Mouse (Mus musculus) adrenal gland (tissue): Measurements from ENCODE around the gene Scamp2.

ENCODE experiments used
- intact Hi-C: fragments of 180-260 bp; cut with DNase I; formaldehyde crosslinking; loops from one replicate; pipeline ENCODE4 v1.15.1; 2025
- long read RNA-seq, 2 experiments: library from polyadenylated mRNA; unstranded; transcript quantifications; one replicate each; pipeline ENCODE4 v2.0.0; 2020; ENCODE audit warnings: borderline replicate concordance in 1 of 2; ENCODE audit not compliant: insufficient replicate concordance in 1 of 2

Scamp2 gene
- long read RNA-seq, experiment 1, transcript Scamp2-201 (9 exons, 2,340 nt) = major isoform, 69 of 80 reads
- long read RNA-seq, experiment 1, partial matches to known transcripts = 0 of 80 reads
- long read RNA-seq, experiment 1, other reads (novel, unspliced or antisense) = 9 of 80 reads
- long read RNA-seq, experiment 2, transcript Scamp2-201 (9 exons, 2,340 nt) = major isoform, 74 of 85 reads
- long read RNA-seq, experiment 2, partial matches to known transcripts = 1 of 85 reads
- long read RNA-seq, experiment 2, other reads (novel, unspliced or antisense) = 8 of 85 reads

- intact Hi-C loops = no loop called here
These were observed at the start of gene Scamp2 for GRCm38 (mm10) chr9:57560861-57561710. Gene Scamp2 (plus strand): TSS chr9:57560943.

GRCm38 (mm10) chr9:57517113-57517512 is 43.6 kb upstream of the Scamp2 start:
- intact Hi-C loops = loop anchor here (1.0 to 10.0 kb wide), 2 partner anchors 32 to 302 kb away; no protein-coding TSS in a partner anchor

GRCm38 (mm10) chr9:57520375-57521055 is 40.2 kb upstream of the Scamp2 start:
- intact Hi-C loops = loop anchor here (5.0 kb wide), 1 partner anchor 137 kb away; no protein-coding TSS in a partner anchor

GRCm38 (mm10) chr9:57521056-57521911 is 39.5 kb upstream of the Scamp2 start, which contains the start of gene Cox5a:
Gene Cox5a (plus strand): TSS chr9:57521274.
- intact Hi-C loops = loop anchor here (5.0 kb wide), 1 partner anchor 136 kb away; no protein-coding TSS in a partner anchor

GRCm38 (mm10) chr9:57522114-57522860 is 38.5 kb upstream of the Scamp2 start:
- intact Hi-C loops = loop anchor here (5.0 kb wide), 1 partner anchor 135 kb away; no protein-coding TSS in a partner anchor

- intact Hi-C loops = loop anchor here (5.0 kb wide), 1 partner anchor 134 kb away; no protein-coding TSS in a partner anchor
These were observed 37.9 kb upstream of the Scamp2 start for GRCm38 (mm10) chr9:57522861-57523246.

GRCm38 (mm10) chr9:57523754-57524153 is 37.0 kb upstream of the Scamp2 start:
- intact Hi-C loops = loop anchor here (5.0 kb wide), 1 partner anchor 134 kb away; no protein-coding TSS in a partner anchor

- intact Hi-C loops = loop anchor here (5.0 kb wide), 1 partner anchor 133 kb away; no protein-coding TSS in a partner anchor
These were observed 36.3 kb upstream of the Scamp2 start for GRCm38 (mm10) chr9:57524439-57524838.

GRCm38 (mm10) chr9:57525516-57525915 is 35.2 kb upstream of the Scamp2 start:
- intact Hi-C loops = no loop called here

GRCm38 (mm10) chr9:57526435-57526834 is 34.3 kb upstream of the Scamp2 start:
- intact Hi-C loops = no loop called here

GRCm38 (mm10) chr9:57531946-57532345 is 28.8 kb upstream of the Scamp2 start:
- intact Hi-C loops = no loop called here

GRCm38 (mm10) chr9:57536362-57536761 is 24.4 kb upstream of the Scamp2 start:
- intact Hi-C loops = loop anchor here (5.0 kb wide), 1 partner anchor 116 kb away; the partner anchor contains the start of gene Csk

- intact Hi-C loops = loop anchor here (5.0 kb wide), 1 partner anchor 115 kb away; the partner anchor contains the start of gene Csk
These were observed 23.6 kb upstream of the Scamp2 start, which contains the start of gene Fam219b for GRCm38 (mm10) chr9:57537044-57537727. Gene Fam219b (plus strand): TSS chr9:57537528.

- intact Hi-C loops = loop anchor here (5.0 kb wide), 1 partner anchor 115 kb away; the partner anchor contains the start of gene Csk
These were observed 23.0 kb upstream of the Scamp2 start for GRCm38 (mm10) chr9:57537728-57538181.

GRCm38 (mm10) chr9:57539550-57539949 is 21.2 kb upstream of the Scamp2 start:
- intact Hi-C loops = loop anchor here (5.0 kb wide), 1 partner anchor 113 kb away; the partner anchor contains the start of gene Csk

GRCm38 (mm10) chr9:57541312-57541711 is 19.4 kb upstream of the Scamp2 start:
- intact Hi-C loops = loop anchor here (5.0 kb wide), 1 partner anchor 46 kb away; the partner anchor contains the start of gene Ulk3

- intact Hi-C loops = loop anchor here (5.0 kb wide), 1 partner anchor 43 kb away; the partner anchor contains the start of gene Ulk3
These were observed 16.8 kb upstream of the Scamp2 start for GRCm38 (mm10) chr9:57543951-57544350.

GRCm38 (mm10) chr9:57547287-57547686 is 13.5 kb upstream of the Scamp2 start:
- intact Hi-C loops = no loop called here
